Mouse (Mus musculus) myocyte (in vitro differentiated cells): ENCODE data around the gene Atn1. TPM values are rescaled to one million over a fixed set of nuclear protein-coding genes. Genes with fewer than 3 reads are reported as not detected.

ENCODE experiments used
- H3K27me3 ChIP-seq: one replicate; pipeline ENCODE4 v1.6.1; 2011; ENCODE audit not compliant: control insufficient read depth, insufficient read depth, insufficient read length
- H3K36me3 ChIP-seq: one replicate; pipeline ENCODE4 v1.6.1; 2011; ENCODE audit not compliant: control insufficient read depth, insufficient read depth
- H3K4me2 ChIP-seq: one replicate; pipeline ENCODE4 v1.6.1; 2011; ENCODE audit warnings: low read depth, control low read depth
- H3K4me3 ChIP-seq: one replicate; pipeline ENCODE4 v1.5.1; 2011; ENCODE audit warnings: mild to moderate bottlenecking, control low read depth, moderate library complexity
- H3K79me2 ChIP-seq: one replicate; pipeline ENCODE4 v1.6.1; 2011; ENCODE audit not compliant: control insufficient read depth, insufficient read depth
- H3ac ChIP-seq: one replicate; pipeline ENCODE4 v1.6.1; 2011; ENCODE audit not compliant: control insufficient read depth, insufficient read length
- CEBPB ChIP-seq: IDR thresholded peaks from 2 replicates; pipeline ENCODE4 v1.6.1; 2011; ENCODE audit warnings: mild to moderate bottlenecking, moderate library complexity; ENCODE audit not compliant: poor library complexity, insufficient read depth, severe bottlenecking
- E2F4 ChIP-seq: IDR thresholded peaks from one replicate; pipeline ENCODE4 v1.6.1; 2011; ENCODE audit warnings: mild to moderate bottlenecking, control low read depth, moderate library complexity; ENCODE audit not compliant: insufficient read depth
- MAX ChIP-seq: IDR thresholded peaks from one replicate; pipeline ENCODE4 v1.6.1; 2011; ENCODE audit warnings: low read depth, mild to moderate bottlenecking, control low read depth
- MYOD1 ChIP-seq, 3 experiments: IDR thresholded peaks; one replicate each; pipeline ENCODE4 v1.6.1; 2011; ENCODE audit warnings: control low read depth in 2 of 3, low read depth in 2 of 3, mild to moderate bottlenecking in 2 of 3, moderate library complexity in 1 of 3; ENCODE audit not compliant: insufficient read length in 2 of 3, control insufficient read depth in 1 of 3
- MYOG ChIP-seq, 3 experiments: IDR thresholded peaks; one replicate each; pipeline ENCODE4 v1.6.1; 2011; ENCODE audit warnings: control low read depth in 2 of 3, low read depth in 2 of 3, mild to moderate bottlenecking in 2 of 3; ENCODE audit not compliant: insufficient read length in 2 of 3, control insufficient read depth in 1 of 3, insufficient read depth in 1 of 3
- POLR2A ChIP-seq: IDR thresholded peaks from one replicate; pipeline ENCODE4 v1.6.1; 2011; ENCODE audit warnings: low read depth, mild to moderate bottlenecking, control low read depth, moderate library complexity; ENCODE audit not compliant: insufficient read length
- POLR2AphosphoS2 ChIP-seq: IDR thresholded peaks from one replicate; pipeline ENCODE4 v1.6.1; 2011; ENCODE audit warnings: low read depth, control low read depth; ENCODE audit not compliant: insufficient read length
- REST ChIP-seq: IDR thresholded peaks from one replicate; pipeline ENCODE4 v1.6.1; 2011; ENCODE audit warnings: mild to moderate bottlenecking, control low read depth, moderate library complexity; ENCODE audit not compliant: insufficient read depth, insufficient read length
- SRF ChIP-seq: IDR thresholded peaks from one replicate; pipeline ENCODE4 v1.6.1; 2011; ENCODE audit warnings: low read depth; ENCODE audit not compliant: control insufficient read depth, insufficient read length
- TCF12 ChIP-seq: IDR thresholded peaks from one replicate; pipeline ENCODE4 v1.6.1; 2011; ENCODE audit warnings: mild to moderate bottlenecking, control low read depth; ENCODE audit not compliant: poor library complexity, insufficient read depth, severe bottlenecking
- TCF3 ChIP-seq: IDR thresholded peaks from one replicate; pipeline ENCODE4 v1.6.1; 2011; ENCODE audit warnings: low read depth, control low read depth; ENCODE audit not compliant: insufficient read length
- USF1 ChIP-seq: IDR thresholded peaks from one replicate; pipeline ENCODE4 v1.6.1; 2011; ENCODE audit warnings: low read depth, mild to moderate bottlenecking, control low read depth, moderate library complexity
- polyA plus RNA-seq: library from polyadenylated mRNA; unstranded; fragments of >200 nt; fragmentation: generic; extraction: Trizol; gene quantifications from one replicate; pipeline ENCODE4 v1.2.1, GENCODE M21; 2012; ENCODE audit warnings: missing spikeins

Gene Atn1
- polyA plus RNA-seq, 1 experiment: 39.4 TPM

GRCm38 (mm10) chr6:124711824-124712782 lies 44.2 kb downstream of the Atn1 start, which contains the start of the genes Emg1 and Phb2:
Gene Emg1, minus strand, starts transcription at chr6:124712178.
Gene Phb2, plus strand, starts transcription at chr6:124712336.
- TF ChIP-seq REST (no peak), TCF12 (no peak), MYOG (IDR thresholded peaks at IDR 0.05; ENCODE audit: control insufficient read depth in 1 of 3, insufficient read depth in 1 of 3, insufficient read length in 2 of 3, low read depth in 2 of 3) (peak in 1 of 3 experiments; percentile 1), POLR2AphosphoS2 (peak; percentile 52), SRF (peak; percentile 64)
- Histone ChIP-seq H3K27me3 (no peaks in the 10 kb centered on the region), H3ac (peak within 1 kb of the TSS; percentile 91), H3K4me2 (peak within 1 kb of the TSS; percentile 99), H3K79me2 (peaks cover 69% of the 10 kb centered on the region), H3K36me3 (peaks cover 22% of the 10 kb centered on the region), H3K4me3 (peak within 1 kb of the TSS; percentile 76)

GRCm38 (mm10) chr6:124708289-124708889 lies 47.9 kb downstream of the Atn1 start:
- no peak overlapping the region for H3ac ChIP-seq
- peaks cover 22% of the 10 kb centered on the region for H3K36me3 ChIP-seq
- no peaks in the 10 kb centered on the region for H3K27me3 ChIP-seq
- H3K4me3 ChIP-seq: no peak overlapping the region
- peaks cover 70% of the 10 kb centered on the region for H3K79me2 ChIP-seq
- H3K4me2 ChIP-seq: no peak overlapping the region
- TF ChIP-seq POLR2AphosphoS2: peak; percentile 76
- TF ChIP-seq POLR2A: peak; percentile 32
- TF ChIP-seq USF1: no peak

GRCm38 (mm10) chr6:124706061-124706627 lies 50.2 kb downstream of the Atn1 start:
- Histone ChIP-seq H3K36me3 (peaks cover 37% of the 10 kb centered on the region), H3K4me2 (no peak overlapping the region), H3K27me3 (no peaks in the 10 kb centered on the region), H3K4me3 (no peak overlapping the region), H3K79me2 (peaks cover 52% of the 10 kb centered on the region), H3ac (no peak overlapping the region)
- no peak for TF ChIP-seq TCF3
- peak; percentile 9 for TF ChIP-seq POLR2AphosphoS2

GRCm38 (mm10) chr6:124704417-124704816 lies 51.9 kb downstream of the Atn1 start:
- peaks cover 37% of the 10 kb centered on the region for H3K36me3 ChIP-seq
- H3K27me3 ChIP-seq: no peaks in the 10 kb centered on the region
- no peak for TF ChIP-seq TCF3
- TF ChIP-seq REST: no peak
- TF ChIP-seq CEBPB: no peak
- no peak for TF ChIP-seq MYOG (IDR thresholded peaks at IDR 0.05; ENCODE audit: control insufficient read depth in 1 of 3, insufficient read depth in 1 of 3, insufficient read length in 2 of 3, low read depth in 2 of 3)
- no peak for TF ChIP-seq POLR2AphosphoS2
- no peak for TF ChIP-seq MYOD1 (IDR thresholded peaks at IDR 0.05; ENCODE audit: control insufficient read depth in 1 of 3, insufficient read length in 2 of 3, low read depth in 2 of 3)
- H3ac ChIP-seq: no peak overlapping the region
- peaks cover 35% of the 10 kb centered on the region for H3K79me2 ChIP-seq
- no peak overlapping the region for H3K4me3 ChIP-seq
- no peak overlapping the region for H3K4me2 ChIP-seq

- Histone ChIP-seq H3K27me3 (no peaks in the 10 kb centered on the region), H3K79me2 (peaks cover 29% of the 10 kb centered on the region), H3K4me2 (no peak overlapping the region), H3K36me3 (peaks cover 37% of the 10 kb centered on the region), H3K4me3 (no peak overlapping the region), H3ac (no peak overlapping the region)
- TF ChIP-seq TCF3 (no peak), TCF12 (no peak), MYOG (IDR thresholded peaks at IDR 0.05; ENCODE audit: control insufficient read depth in 1 of 3, insufficient read depth in 1 of 3, insufficient read length in 2 of 3, low read depth in 2 of 3) (no peak), REST (no peak), USF1 (no peak), CEBPB (no peak), MAX (no peak), POLR2A (no peak), POLR2AphosphoS2 (no peak), MYOD1 (IDR thresholded peaks at IDR 0.05; ENCODE audit: control insufficient read depth in 1 of 3, insufficient read length in 2 of 3, low read depth in 2 of 3) (no peak), E2F4 (no peak), SRF (no peak)
These were observed 52.5 kb downstream of the Atn1 start for GRCm38 (mm10) chr6:124703789-124704188.
